Mouse (Mus musculus) bone marrow, adult 2 months (tissue): ENCODE data around the gene Pdlim3.

Source experiments
- CTCF ChIP-seq: fragments of 200-500 bp; IDR thresholded peaks from 2 replicates; pipeline ENCODE4 v1.5.1; 2011; ENCODE audit warnings: low read length, control low read depth; ENCODE audit not compliant: control insufficient read depth, insufficient read depth
- POLR2A ChIP-seq: fragments of 200-500 bp; IDR thresholded peaks from 2 replicates; pipeline ENCODE4 v1.6.1; 2011; ENCODE audit warnings: low read depth, mild to moderate bottlenecking, control low read depth, low read length, borderline replicate concordance; ENCODE audit not compliant: control insufficient read depth

- TF ChIP-seq POLR2A (no peak), CTCF (no peak)
Observed at GRCm38 (mm10) chr8:45896590-45896989, 11.3 kb downstream of the Pdlim3 start.
